Mouse (Mus musculus) megakaryocyte, embryonic 14.5 days (primary cell): ENCODE measurements around the gene Plch2. TPM values are rescaled to one million over a fixed set of nuclear protein-coding genes. Genes with fewer than 3 reads are reported as not detected.

Experiments used
- H3K27me3 ChIP-seq: replicated peaks from 2 replicates; pipeline ENCODE3; 2012; ENCODE audit warnings: inconsistent platforms
- H3K36me3 ChIP-seq: replicated peaks from 2 replicates; pipeline ENCODE3; 2012; ENCODE audit warnings: low read length, inconsistent platforms, mixed read lengths
- H3K4me1 ChIP-seq: 2 replicates; pipeline ENCODE4 v1.6.1; 2012; ENCODE audit warnings: inconsistent platforms
- H3K4me3 ChIP-seq: replicated peaks from 2 replicates; pipeline ENCODE3; 2012; ENCODE audit warnings: moderate library complexity, mild to moderate bottlenecking, inconsistent platforms
- H3K9me3 ChIP-seq: 2 replicates; pipeline ENCODE4 v1.6.1; 2012; ENCODE audit warnings: inconsistent platforms
- FLI1 ChIP-seq: IDR thresholded peaks from 2 replicates; pipeline ENCODE4 v1.6.1; 2012; ENCODE audit warnings: low read length, inconsistent platforms, mixed read lengths
- GATA1 ChIP-seq: IDR thresholded peaks from 3 replicates; pipeline ENCODE4 v1.6.1; 2012; ENCODE audit warnings: mixed read lengths, low read length, inconsistent platforms, borderline replicate concordance
- polyA plus RNA-seq: library from polyadenylated mRNA; stranded (reverse); fragments of >175 nt; gene quantifications from 2 replicates; pipeline ENCODE4 v1.2.3, GENCODE M21; 2012; ENCODE audit warnings: low replicate concordance; ENCODE audit not compliant: insufficient read depth

Gene Plch2
- polyA plus RNA-seq, 1 experiment = 0.27 TPM

- peaks cover 9% of the 10 kb centered on the region for H3K4me1 ChIP-seq
Observed at GRCm38 (mm10) chr4:155015550-155015949, 41.0 kb downstream of the Plch2 start.

DNA sequence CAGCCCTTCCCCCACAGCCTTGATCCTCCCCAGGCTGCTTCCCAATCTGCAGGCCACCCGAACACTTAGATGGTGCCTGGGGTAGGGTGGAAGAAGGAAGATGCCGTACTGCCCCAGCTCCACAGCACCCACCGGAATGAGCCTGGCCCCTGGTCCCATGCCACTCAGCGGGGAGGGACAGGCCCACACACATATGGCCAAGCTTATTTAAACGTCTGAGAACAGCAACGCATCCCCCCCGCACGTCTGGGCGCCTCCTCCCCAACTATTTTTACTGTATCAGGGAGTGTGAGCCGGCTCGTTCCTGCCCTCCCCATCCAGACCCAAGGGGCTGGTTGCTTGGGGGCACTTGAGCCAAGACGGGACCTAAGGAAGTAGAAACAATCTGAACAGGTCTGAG, 41.8 kb downstream of the Plch2 start:
- no peak overlapping the region for H3K4me3 ChIP-seq
- no peak for TF ChIP-seq GATA1
- no peak for TF ChIP-seq FLI1
- no peaks in the 10 kb centered on the region for H3K9me3 ChIP-seq
- H3K27me3 ChIP-seq = peaks cover 95% of the 10 kb centered on the region
- peaks cover 9% of the 10 kb centered on the region for H3K4me1 ChIP-seq
- H3K36me3 ChIP-seq = no peaks in the 10 kb centered on the region

More at GRCm38 (mm10) chr4:155015550-155015949, 41.0 kb downstream of the Plch2 start:
- Histone ChIP-seq H3K36me3 (no peaks in the 10 kb centered on the region), H3K4me3 (no peak overlapping the region), H3K9me3 (no peaks in the 10 kb centered on the region), H3K27me3 (peaks cover 94% of the 10 kb centered on the region)
- no peak for TF ChIP-seq FLI1
- TF ChIP-seq GATA1 = no peak

DNA sequence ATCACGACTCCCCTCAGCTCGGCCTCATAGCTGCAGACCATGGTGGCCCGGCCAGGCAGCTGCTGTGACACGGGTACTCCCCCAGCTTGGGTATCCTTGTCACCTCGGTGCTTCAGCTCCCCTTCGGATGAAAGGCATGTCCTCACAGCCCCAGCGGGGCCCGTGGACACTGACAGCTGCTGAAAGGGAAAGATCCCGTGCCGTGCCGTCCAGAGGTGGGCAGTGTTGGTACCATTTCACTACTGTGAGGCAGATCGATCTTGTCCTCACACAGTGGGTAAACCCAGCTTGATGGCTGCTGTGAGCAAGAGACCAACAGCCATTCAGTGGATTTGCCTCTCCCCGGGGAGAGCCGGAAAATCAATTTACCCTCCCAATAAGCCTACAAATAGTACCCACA, 42.3 kb downstream of the Plch2 start:
- H3K36me3 ChIP-seq = no peaks in the 10 kb centered on the region
- H3K4me3 ChIP-seq = no peak overlapping the region
- peaks cover 94% of the 10 kb centered on the region for H3K27me3 ChIP-seq
- H3K9me3 ChIP-seq = no peaks in the 10 kb centered on the region
- TF ChIP-seq FLI1 (no peak), GATA1 (no peak)
- peaks cover 7% of the 10 kb centered on the region for H3K4me1 ChIP-seq

GRCm38 (mm10) chr4:155012788-155013187, 43.8 kb downstream of the Plch2 start:
- Histone ChIP-seq H3K4me3 (no peak overlapping the region), H3K27me3 (peaks cover 94% of the 10 kb centered on the region), H3K4me1 (no peaks in the 10 kb centered on the region), H3K9me3 (no peaks in the 10 kb centered on the region), H3K36me3 (no peaks in the 10 kb centered on the region)
- TF ChIP-seq FLI1 (no peak), GATA1 (no peak)

DNA sequence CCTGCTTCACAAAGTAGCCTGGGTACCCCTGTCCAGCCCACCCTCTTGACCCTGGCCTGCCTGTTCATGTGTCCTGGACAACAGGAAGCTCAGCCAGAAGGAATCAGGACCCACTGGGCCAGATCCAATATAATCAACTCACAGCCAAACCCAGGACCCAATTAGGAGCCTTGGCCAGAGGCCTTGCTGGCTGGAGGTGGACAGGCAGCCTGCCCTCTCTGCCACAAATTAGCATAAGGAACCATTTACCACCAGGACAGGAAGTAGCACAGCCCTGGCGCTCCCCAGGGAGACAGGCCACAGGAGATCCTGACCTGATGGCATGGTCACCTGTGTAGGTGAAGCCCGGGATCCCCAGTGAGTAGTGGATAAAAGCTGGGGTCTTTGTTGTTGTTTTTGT, 44.5 kb downstream of the Plch2 start:
- Histone ChIP-seq H3K27me3 (peaks cover 94% of the 10 kb centered on the region), H3K9me3 (no peaks in the 10 kb centered on the region), H3K36me3 (no peaks in the 10 kb centered on the region), H3K4me1 (no peaks in the 10 kb centered on the region), H3K4me3 (no peak overlapping the region)
- TF ChIP-seq GATA1 = no peak
- TF ChIP-seq FLI1 = no peak

- TF ChIP-seq FLI1 (no peak), GATA1 (no peak)
- no peaks in the 10 kb centered on the region for H3K4me1 ChIP-seq
- no peaks in the 10 kb centered on the region for H3K9me3 ChIP-seq
- no peaks in the 10 kb centered on the region for H3K36me3 ChIP-seq
- H3K4me3 ChIP-seq = no peak overlapping the region
- peaks cover 95% of the 10 kb centered on the region for H3K27me3 ChIP-seq
Observed at GRCm38 (mm10) chr4:155011312-155012025, 45.1 kb downstream of the Plch2 start.

DNA sequence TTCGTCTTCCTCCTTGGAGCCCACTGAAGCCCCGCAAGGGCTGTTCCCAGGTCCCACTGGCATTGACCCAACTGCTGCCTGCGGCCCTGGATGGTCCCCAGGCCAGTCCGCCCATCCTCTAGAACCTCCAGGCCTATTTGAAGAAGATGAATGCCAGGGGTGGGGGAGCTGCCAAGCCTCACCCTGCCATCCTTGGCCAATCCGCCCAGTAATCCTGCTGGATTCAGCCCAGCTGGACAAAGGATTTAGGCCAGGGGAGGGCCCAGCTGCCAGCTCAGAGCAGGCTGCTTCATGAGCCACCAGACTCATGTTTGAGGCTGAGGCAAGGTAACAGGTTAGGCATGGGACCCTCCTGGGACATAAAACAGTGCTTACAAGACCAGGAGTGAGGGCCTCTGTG, 45.7 kb downstream of the Plch2 start:
- Histone ChIP-seq H3K4me3 (no peak overlapping the region), H3K27me3 (peaks cover 93% of the 10 kb centered on the region), H3K4me1 (peaks cover 1% of the 10 kb centered on the region; the same call in 1 of the 2 replicates), H3K36me3 (no peaks in the 10 kb centered on the region), H3K9me3 (no peaks in the 10 kb centered on the region)
- TF ChIP-seq FLI1 (no peak), GATA1 (no peak)

GRCm38 (mm10) chr4:155009216-155009615, 47.4 kb downstream of the Plch2 start:
- Histone ChIP-seq H3K27me3 (peaks cover 87% of the 10 kb centered on the region), H3K4me1 (peaks cover 3% of the 10 kb centered on the region; the same call in 1 of the 2 replicates)
- TF ChIP-seq GATA1 (no peak), FLI1 (no peak)

GRCm38 (mm10) chr4:155008075-155008474, 48.5 kb downstream of the Plch2 start:
- TF ChIP-seq GATA1 (no peak), FLI1 (no peak)
- Histone ChIP-seq H3K4me3 (no peak overlapping the region), H3K36me3 (no peaks in the 10 kb centered on the region), H3K27me3 (peaks cover 82% of the 10 kb centered on the region), H3K4me1 (peaks cover 3% of the 10 kb centered on the region; the same call in 1 of the 2 replicates), H3K9me3 (no peaks in the 10 kb centered on the region)

More at GRCm38 (mm10) chr4:155009216-155009615, 47.4 kb downstream of the Plch2 start:
- Histone ChIP-seq H3K9me3 (no peaks in the 10 kb centered on the region), H3K36me3 (no peaks in the 10 kb centered on the region), H3K4me3 (no peak overlapping the region)

GRCm38 (mm10) chr4:155007641-155008040, 48.9 kb downstream of the Plch2 start:
- H3K36me3 ChIP-seq = no peaks in the 10 kb centered on the region
- peaks cover 3% of the 10 kb centered on the region; the same call in 1 of the 2 replicates for H3K4me1 ChIP-seq
- no peak overlapping the region for H3K4me3 ChIP-seq
- no peaks in the 10 kb centered on the region for H3K9me3 ChIP-seq
- TF ChIP-seq FLI1 (no peak), GATA1 (no peak)
- H3K27me3 ChIP-seq = peaks cover 82% of the 10 kb centered on the region

GRCm38 (mm10) chr4:155006296-155006695, 50.3 kb downstream of the Plch2 start:
- no peak overlapping the region for H3K4me3 ChIP-seq
- peaks cover 81% of the 10 kb centered on the region for H3K27me3 ChIP-seq
- no peaks in the 10 kb centered on the region for H3K36me3 ChIP-seq
- no peaks in the 10 kb centered on the region for H3K9me3 ChIP-seq
- peaks cover 3% of the 10 kb centered on the region; the same call in 1 of the 2 replicates for H3K4me1 ChIP-seq
- TF ChIP-seq FLI1 (no peak), GATA1 (no peak)
